Mouse (Mus musculus) hindbrain, embryonic 11.5 days (tissue): ENCODE data around the gene Hapln2. TPM values are rescaled to one million over a fixed set of nuclear protein-coding genes. Genes with fewer than 3 reads are reported as not detected.

Experiments
- ATAC-seq: fragments of 200-750 bp; cut with Nextera tagmentation; 2 replicates; pipeline ENCODE4 v1.8.0; 2017; ENCODE audit warnings: mild to moderate bottlenecking, moderate TSS enrichment, moderate library complexity; ENCODE audit not compliant: low FRiP score
- DNase-seq: peaks from one replicate; pipeline ENCODE4 v3.0.0-alpha.2; 2015; ENCODE audit warnings: low spot score
- H3K27ac ChIP-seq: fragments of 300-500 bp; sonication (generic); 2 replicates; pipeline ENCODE4 v1.5.1; 2014; ENCODE audit warnings: mild to moderate bottlenecking, low read depth, low read length
- H3K27me3 ChIP-seq: fragments of 300-500 bp; sonication (generic); 2 replicates; pipeline ENCODE4 v1.6.1; 2014; ENCODE audit warnings: mild to moderate bottlenecking, low read length, moderate library complexity, mixed read lengths; ENCODE audit not compliant: control insufficient read depth, insufficient read depth
- H3K36me3 ChIP-seq: fragments of 300-500 bp; sonication (generic); 2 replicates; pipeline ENCODE4 v1.6.1; 2014; ENCODE audit warnings: mild to moderate bottlenecking, low read length, moderate library complexity, mixed read lengths; ENCODE audit not compliant: control insufficient read depth, insufficient read depth
- H3K4me1 ChIP-seq: fragments of 300-500 bp; sonication (generic); replicated peaks from 2 replicates; pipeline ENCODE4 v1.6.1; 2014; ENCODE audit warnings: low read length, mixed read lengths; ENCODE audit not compliant: control insufficient read depth, insufficient read depth
- H3K4me2 ChIP-seq: fragments of 300-500 bp; sonication (generic); replicated peaks from 2 replicates; pipeline ENCODE4 v1.6.1; 2014; ENCODE audit warnings: mild to moderate bottlenecking, low read depth, low read length
- H3K4me3 ChIP-seq: fragments of 300-500 bp; sonication (generic); 2 replicates; pipeline ENCODE4 v1.5.1; 2014; ENCODE audit warnings: low read depth, low read length
- H3K9ac ChIP-seq: fragments of 300-500 bp; sonication (generic); 2 replicates; pipeline ENCODE4 v1.6.1; 2014; ENCODE audit warnings: low read depth, low read length
- H3K9me3 ChIP-seq: fragments of 300-500 bp; sonication (generic); 2 replicates; pipeline ENCODE4 v1.6.1; 2016; ENCODE audit warnings: low read length; ENCODE audit not compliant: control insufficient read depth
- WGBS: fragments of 180-500 bp; shearing (Covaris S2); extraction: QIAGEN DNeasy Blood & Tissue Kit; methylation state at CpG from one replicate; pipeline ENCODE4 v1.1.7; 2014; 5-methylcytosine and 5-hydroxymethylcytosine counted together
- polyA plus RNA-seq: library from polyadenylated mRNA; unstranded; fragments of >200 nt; fragmentation: Nextera tagmentation; extraction: Ambion mirVana; gene quantifications from 2 replicates; pipeline ENCODE4 v1.2.1, GENCODE M21; 2014

Gene Hapln2
- polyA plus RNA-seq, 1 experiment from 2014 or later: not detected

GRCm38 (mm10) chr3:87980085-87980484, 47.3 kb downstream of the Hapln2 start:
- WGBS: 62% methylated on average over 3 of the region's 3 CpGs
- Histone ChIP-seq H3K4me1 (peaks cover 32% of the 10 kb centered on the region), H3K4me3 (no peak overlapping the region), H3K27ac (peak overlapping the region; percentile 47; the same call in 1 of the 2 replicates), H3K9me3 (no peaks in the 10 kb centered on the region), H3K9ac (no peak overlapping the region), H3K27me3 (no peaks in the 10 kb centered on the region), H3K36me3 (peaks cover 8% of the 10 kb centered on the region; the same call in 1 of the 2 replicates), H3K4me2 (no peak overlapping the region)
- DNase-seq: no peak
- ATAC-seq: no peak

GRCm38 (mm10) chr3:87979493-87979892, 47.9 kb downstream of the Hapln2 start:
- H3K9me3 ChIP-seq: no peaks in the 10 kb centered on the region
- WGBS: 88% methylated on average over 5 of the region's 5 CpGs
- DNase-seq: no peak
- H3K4me3 ChIP-seq: no peak overlapping the region
- peaks cover 8% of the 10 kb centered on the region; the same call in 1 of the 2 replicates for H3K36me3 ChIP-seq
- no peak overlapping the region for H3K27ac ChIP-seq
- no peak overlapping the region for H3K9ac ChIP-seq
- H3K4me2 ChIP-seq: no peak overlapping the region
- H3K27me3 ChIP-seq: no peaks in the 10 kb centered on the region
- no peak for ATAC-seq
- H3K4me1 ChIP-seq: peaks cover 31% of the 10 kb centered on the region

DNA sequence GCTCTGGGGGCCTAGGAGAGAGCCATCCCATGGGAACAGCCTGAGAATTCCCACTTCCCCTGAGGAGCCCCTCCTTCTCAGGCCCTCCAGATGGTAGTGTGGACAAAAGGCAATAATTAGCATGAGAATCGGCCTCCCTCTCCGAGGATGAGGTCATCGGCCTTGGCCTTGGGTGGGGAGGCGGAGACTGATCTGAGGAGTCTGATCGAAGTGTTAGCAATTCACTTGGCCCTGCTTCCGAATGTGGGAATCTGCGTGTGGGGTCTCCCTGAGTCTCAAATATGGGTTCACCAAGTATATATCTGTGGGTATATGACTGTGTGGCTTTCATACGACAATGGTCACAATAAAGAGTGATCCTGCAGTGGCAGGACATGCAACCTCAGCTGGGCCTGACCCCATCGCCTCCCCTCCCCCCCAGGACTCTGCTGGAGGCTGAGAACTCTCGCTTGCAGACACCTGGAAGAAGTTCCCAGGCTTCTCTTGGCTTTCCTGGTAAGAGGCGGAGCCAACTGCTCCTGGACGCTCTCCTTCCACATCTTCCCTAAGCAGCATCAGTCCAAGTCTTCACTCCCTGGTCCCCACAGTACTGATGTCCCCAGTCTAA, 52.9 kb downstream of the Hapln2 start:
- Histone ChIP-seq H3K9ac (peak overlapping the region; percentile 16), H3K36me3 (peaks cover 8% of the 10 kb centered on the region; the same call in 1 of the 2 replicates), H3K27ac (peak overlapping the region; percentile 97), H3K4me1 (peaks cover 13% of the 10 kb centered on the region), H3K4me2 (peak overlapping the region; percentile 94), H3K9me3 (no peaks in the 10 kb centered on the region), H3K27me3 (no peaks in the 10 kb centered on the region), H3K4me3 (peak overlapping the region; percentile 86)
- DNase-seq: peak; percentile 88
- WGBS: 7% methylated on average over 12 of the region's 12 CpGs
- peak; percentile 82 for ATAC-seq

GRCm38 (mm10) chr3:87973593-87974380, 53.6 kb downstream of the Hapln2 start:
- Histone ChIP-seq H3K4me2 (peak overlapping the region; percentile 94), H3K36me3 (peaks cover 8% of the 10 kb centered on the region; the same call in 1 of the 2 replicates), H3K4me3 (peak overlapping the region; percentile 86), H3K27ac (peak overlapping the region; percentile 97), H3K4me1 (peaks cover 13% of the 10 kb centered on the region), H3K9me3 (no peaks in the 10 kb centered on the region), H3K9ac (peak overlapping the region; percentile 92), H3K27me3 (no peaks in the 10 kb centered on the region)
- ATAC-seq (peak; percentile 5; the same call in 1 of the 2 replicates), DNase-seq (no peak)
- WGBS: 14% methylated on average over 14 of the region's 14 CpGs

GRCm38 (mm10) chr3:87972776-87973175, 54.6 kb downstream of the Hapln2 start:
- 20% methylated on average over 5 of the region's 5 CpGs for WGBS
- DNase-seq: peak; percentile 49
- ATAC-seq: no peak

GRCm38 (mm10) chr3:87972203-87972664, 55.1 kb downstream of the Hapln2 start:
- Histone ChIP-seq H3K4me2 (peak overlapping the region; percentile 94), H3K36me3 (peaks cover 2% of the 10 kb centered on the region; the same call in 1 of the 2 replicates), H3K9ac (peak overlapping the region; percentile 92), H3K27ac (peak overlapping the region; percentile 97), H3K4me3 (peak overlapping the region; percentile 86), H3K4me1 (peaks cover 13% of the 10 kb centered on the region), H3K9me3 (no peaks in the 10 kb centered on the region), H3K27me3 (no peaks in the 10 kb centered on the region)
- 1% methylated on average over 8 of the region's 8 CpGs for WGBS
- DNase-seq: no peak
- ATAC-seq: peak; percentile 61

More at GRCm38 (mm10) chr3:87972776-87973175, 54.6 kb downstream of the Hapln2 start:
- H3K4me1 ChIP-seq: peaks cover 13% of the 10 kb centered on the region
- peaks cover 3% of the 10 kb centered on the region; the same call in 1 of the 2 replicates for H3K36me3 ChIP-seq
- no peaks in the 10 kb centered on the region for H3K9me3 ChIP-seq
- peak overlapping the region; percentile 86 for H3K4me3 ChIP-seq
- peak overlapping the region; percentile 92 for H3K9ac ChIP-seq
- H3K27ac ChIP-seq: peak overlapping the region; percentile 97
- H3K27me3 ChIP-seq: no peaks in the 10 kb centered on the region
- peak overlapping the region; percentile 94 for H3K4me2 ChIP-seq

Other genes starting within 250 kb of the Hapln2 start
- 6.7 and 8.5 TPM in 2 replicates for gene Ntrk1, start 232.4 kb downstream of the Hapln2 start, polyA plus RNA-seq
- gene Insrr, start 230.6 kb downstream of the Hapln2 start, polyA plus RNA-seq: 0.36 and 0.83 TPM in 2 replicates
- 8.6 and 10.1 TPM in 2 replicates for gene Pear1, start 203.3 kb downstream of the Hapln2 start, polyA plus RNA-seq
- not detected in 2 replicates for gene Sh2d2a, start 180.8 kb downstream of the Hapln2 start, polyA plus RNA-seq
- 17.6 and 18.6 TPM in 2 replicates for gene Prcc, start 142.0 kb downstream of the Hapln2 start, polyA plus RNA-seq
- gene Hdgf, start 121.3 kb downstream of the Hapln2 start, polyA plus RNA-seq: 202 and 246 TPM in 2 replicates
- gene Mrpl24, start 108.1 kb downstream of the Hapln2 start, polyA plus RNA-seq: 78.4 and 83.6 TPM in 2 replicates
- gene Isg20l2, start 97.3 kb downstream of the Hapln2 start, polyA plus RNA-seq: 42.5 and 55.2 TPM in 2 replicates
- 13.7 and 17.9 TPM in 2 replicates for gene Rrnad1, start 96.9 kb downstream of the Hapln2 start, polyA plus RNA-seq
- 738 and 794 TPM in 2 replicates for gene Crabp2, start 78.9 kb downstream of the Hapln2 start, polyA plus RNA-seq
- 71.6 and 87.9 TPM in 2 replicates for gene Nes, start 56.5 kb downstream of the Hapln2 start, polyA plus RNA-seq
- gene Bcan, start 27.4 kb downstream of the Hapln2 start, polyA plus RNA-seq: 0.21 and 0.82 TPM in 2 replicates
- 34.4 and 37.4 TPM in 2 replicates for gene Gpatch4, start 15.5 kb upstream of the Hapln2 start, polyA plus RNA-seq
- gene Naxe, start 30.9 kb upstream of the Hapln2 start, polyA plus RNA-seq: 133 and 138 TPM in 2 replicates
- not detected in 2 replicates for gene Ttc24, start 50.7 kb upstream of the Hapln2 start, polyA plus RNA-seq
- gene Iqgap3, start 54.4 kb upstream of the Hapln2 start, polyA plus RNA-seq: 10.5 and 13.5 TPM in 2 replicates
- 12.0 and 12.3 TPM in 2 replicates for gene Mef2d, start 114.8 kb upstream of the Hapln2 start, polyA plus RNA-seq
- gene Rhbg, start 227.1 kb upstream of the Hapln2 start, polyA plus RNA-seq: 0.13 and 0.25 TPM in 2 replicates